Mouse (Mus musculus): ENCODE data around the gene Mrgpre.

Gene Mrgpre

GRCm38 (mm10) chr7:143783996-143784829 lies at the start of gene Mrgpre:
TSS of gene Mrgpre (minus strand) at chr7:143784500.
- DNase-seq (ENCODE audit: low spot score), result peak; percentile 14

- DNase-seq (ENCODE audit: low spot score), result no peak
Observed at GRCm38 (mm10) chr7:143833581-143834190, 49.4 kb upstream of the Mrgpre start.

- DNase-seq (ENCODE audit: low spot score), result no peak
Observed at GRCm38 (mm10) chr7:143832611-143833010, 48.3 kb upstream of the Mrgpre start.

GRCm38 (mm10) chr7:143832196-143832595 lies 47.9 kb upstream of the Mrgpre start:
- DNase-seq (ENCODE audit: low spot score), result no peak

GRCm38 (mm10) chr7:143830399-143830798 lies 46.1 kb upstream of the Mrgpre start:
- no peak for DNase-seq (ENCODE audit: low spot score)

- peak; percentile 85 for DNase-seq (ENCODE audit: low spot score)
Observed at GRCm38 (mm10) chr7:143829504-143830331, 45.4 kb upstream of the Mrgpre start.

- no peak for DNase-seq (ENCODE audit: low spot score)
Observed at GRCm38 (mm10) chr7:143826985-143827384, 42.7 kb upstream of the Mrgpre start.

GRCm38 (mm10) chr7:143823266-143823605 lies 38.9 kb upstream of the Mrgpre start:
- no peak for DNase-seq (ENCODE audit: low spot score)

GRCm38 (mm10) chr7:143822375-143823265 lies 38.3 kb upstream of the Mrgpre start, which contains the start of the genes Nadsyn1 and Dhcr7:
TSS of gene Nadsyn1 (minus strand) at chr7:143822849.
TSS of gene Dhcr7 (plus strand) at chr7:143823145.
- DNase-seq (ENCODE audit: low spot score), result peak; percentile 94

- no peak for DNase-seq (ENCODE audit: low spot score)
Observed at GRCm38 (mm10) chr7:143821241-143821640, 36.9 kb upstream of the Mrgpre start.

- no peak for DNase-seq (ENCODE audit: low spot score)
Observed at GRCm38 (mm10) chr7:143819201-143819600, 34.9 kb upstream of the Mrgpre start.

GRCm38 (mm10) chr7:143808909-143809308 lies 24.6 kb upstream of the Mrgpre start:
- no peak for DNase-seq (ENCODE audit: low spot score)

GRCm38 (mm10) chr7:143805199-143805624 lies 20.9 kb upstream of the Mrgpre start:
- DNase-seq (ENCODE audit: low spot score), result no peak

GRCm38 (mm10) chr7:143801195-143802065 lies 17.1 kb upstream of the Mrgpre start:
- no peak for DNase-seq (ENCODE audit: low spot score)

GRCm38 (mm10) chr7:143800770-143801169 lies 16.5 kb upstream of the Mrgpre start:
- DNase-seq (ENCODE audit: low spot score), result no peak

GRCm38 (mm10) chr7:143798783-143799182 lies 14.5 kb upstream of the Mrgpre start:
- DNase-seq (ENCODE audit: low spot score), result no peak

GRCm38 (mm10) chr7:143793121-143793520 lies 8.8 kb upstream of the Mrgpre start:
- DNase-seq (ENCODE audit: low spot score), result no peak

- DNase-seq (ENCODE audit: low spot score), result no peak
Observed at GRCm38 (mm10) chr7:143792336-143792985, 8.2 kb upstream of the Mrgpre start.

GRCm38 (mm10) chr7:143783378-143783995 lies 813 bp downstream of the Mrgpre start:
- no peak for DNase-seq (ENCODE audit: low spot score)

All from spleen, adult 12 weeks (tissue).